Mouse (Mus musculus): ENCODE measurements around the gene Olfr330.

GRCm38 (mm10) chr11:58577430-58577829, 42.8 kb upstream of the Olfr330 start, which contains the start of gene Olfr325:
- no peak for TF ChIP-seq POLR2A (IDR thresholded peaks at IDR 0.05; ENCODE audit: extremely low read depth, insufficient read depth, low read length)
- TF ChIP-seq CTCF (IDR thresholded peaks at IDR 0.05; ENCODE audit: extremely low read depth, insufficient read depth, low read length) = no peak
